Mouse (Mus musculus) thymus, adult 18-20 months (tissue): ENCODE measurements around the gene Pax7.

ENCODE experiments used
- DNase-seq, 2 experiments: peaks; one replicate each; pipeline ENCODE4 v3.0.0; 2022; ENCODE audit warnings: mixed read lengths in 2 of 2

The Pax7 gene

GRCm38 (mm10) chr4:139810762-139811438 is 22.4 kb downstream of the Pax7 start:
- no peak for DNase-seq

GRCm38 (mm10) chr4:139809381-139809820 is 23.9 kb downstream of the Pax7 start:
- DNase-seq, result no peak

- DNase-seq, result no peak
Measured at GRCm38 (mm10) chr4:139807820-139808219, 25.5 kb downstream of the Pax7 start.

- no peak for DNase-seq
Measured at GRCm38 (mm10) chr4:139807191-139807808, 26.0 kb downstream of the Pax7 start.

GRCm38 (mm10) chr4:139804896-139805295 is 28.4 kb downstream of the Pax7 start:
- no peak for DNase-seq

- DNase-seq, result no peak
Measured at GRCm38 (mm10) chr4:139803981-139804380, 29.3 kb downstream of the Pax7 start.

GRCm38 (mm10) chr4:139799436-139800100 is 33.8 kb downstream of the Pax7 start:
- DNase-seq, result no peak

GRCm38 (mm10) chr4:139797344-139797743 is 36.0 kb downstream of the Pax7 start:
- DNase-seq, result no peak

GRCm38 (mm10) chr4:139796115-139796514 is 37.2 kb downstream of the Pax7 start:
- DNase-seq, result no peak

- no peak for DNase-seq
Measured at GRCm38 (mm10) chr4:139791168-139791567, 42.2 kb downstream of the Pax7 start.

GRCm38 (mm10) chr4:139789772-139790171 is 43.6 kb downstream of the Pax7 start:
- DNase-seq, result no peak

GRCm38 (mm10) chr4:139782926-139783467 is 50.3 kb downstream of the Pax7 start:
- no peak for DNase-seq

- DNase-seq, result no peak
Measured at GRCm38 (mm10) chr4:139771125-139771631, 62.1 kb downstream of the Pax7 start.

GRCm38 (mm10) chr4:139767823-139768222 is 65.5 kb downstream of the Pax7 start:
- DNase-seq, result no peak

GRCm38 (mm10) chr4:139767115-139767718 is 66.1 kb downstream of the Pax7 start:
- DNase-seq, result no peak

GRCm38 (mm10) chr4:139761911-139762310 is 71.4 kb downstream of the Pax7 start:
- DNase-seq, result no peak

GRCm38 (mm10) chr4:139760736-139761135 is 72.6 kb downstream of the Pax7 start:
- no peak for DNase-seq

- no peak for DNase-seq
Measured at GRCm38 (mm10) chr4:139758512-139759340, 74.6 kb downstream of the Pax7 start.

GRCm38 (mm10) chr4:139756931-139757330 is 76.4 kb downstream of the Pax7 start:
- DNase-seq, result no peak

GRCm38 (mm10) chr4:139754148-139754710 is 79.1 kb downstream of the Pax7 start:
- DNase-seq, result no peak

- no peak for DNase-seq
Measured at GRCm38 (mm10) chr4:139750926-139751325, 82.4 kb downstream of the Pax7 start.
